Mouse (Mus musculus): ENCODE measurements around the gene Pnmal2. TPM values are rescaled to one million over a fixed set of nuclear protein-coding genes. Genes with fewer than 3 reads are reported as not detected.

The Pnmal2 gene
- polyA plus RNA-seq (2015; fragmentation: Nextera tagmentation; extraction: Ambion mirVana), result 0.06 and 0.09 TPM in 2 replicates

GRCm38 (mm10) chr7:16944061-16944807 is at the start of gene Pnmal2:
TSS of gene Pnmal2 (plus strand) at chr7:16944682.
- peak; percentile 68 for ATAC-seq
- TF ChIP-seq EP300 (IDR thresholded peaks at IDR 0.05; ENCODE audit: low read depth) (no peak), CTCF (IDR thresholded peaks at IDR 0.05; ENCODE audit: low read depth) (no peak)
- H3K27me3 ChIP-seq (ENCODE audit: insufficient read depth, low read length), result peaks cover 56% of the 10 kb centered on the region
- DNase-seq, result peak; percentile 63
- H3K27ac ChIP-seq (ENCODE audit: low read depth), result no peak within 1 kb of the TSS
- H3K9ac ChIP-seq (replicated peaks), result no peak within 1 kb of the TSS; the same call in 1 of the 2 replicates
- H3K4me3 ChIP-seq (ENCODE audit: low read depth, low read length), result peak within 1 kb of the TSS; percentile 47
- H3K4me2 ChIP-seq (ENCODE audit: low read depth, low read length), result peak within 1 kb of the TSS; percentile 74
- no peaks in the 10 kb centered on the region for H3K36me3 ChIP-seq (replicated peaks; ENCODE audit: insufficient read depth, low read length)
- no peaks in the 10 kb centered on the region for H3K9me3 ChIP-seq (ENCODE audit: low read length)
- WGBS (ENCODE audit: insufficient replicate concordance), result 22% methylated on average over 33 of the region's 36 CpGs
- peaks cover 14% of the 10 kb centered on the region for H3K4me1 ChIP-seq (ENCODE audit: insufficient read depth)

GRCm38 (mm10) chr7:16895000-16895399 is 49.5 kb upstream of the Pnmal2 start:
- Histone ChIP-seq H3K4me3 (ENCODE audit: low read depth, low read length) (no peak overlapping the region), H3K9ac (replicated peaks) (no peak overlapping the region), H3K4me1 (ENCODE audit: insufficient read depth) (peaks cover 10% of the 10 kb centered on the region), H3K9me3 (ENCODE audit: low read length) (no peaks in the 10 kb centered on the region), H3K27me3 (ENCODE audit: insufficient read depth, low read length) (peaks cover 41% of the 10 kb centered on the region), H3K27ac (ENCODE audit: low read depth) (no peak overlapping the region), H3K4me2 (ENCODE audit: low read depth, low read length) (peak overlapping the region; percentile 58), H3K36me3 (replicated peaks; ENCODE audit: insufficient read depth, low read length) (no peaks in the 10 kb centered on the region)
- ATAC-seq, result peak; percentile 34
- WGBS (ENCODE audit: insufficient replicate concordance), result under 1% methylated on average over 24 of the region's 24 CpGs
- TF ChIP-seq CTCF (IDR thresholded peaks at IDR 0.05; ENCODE audit: low read depth), result peak; percentile 92
- TF ChIP-seq EP300 (IDR thresholded peaks at IDR 0.05; ENCODE audit: low read depth), result no peak
- DNase-seq, result peak; percentile 81

- Histone ChIP-seq H3K4me2 (ENCODE audit: low read depth, low read length) (peak overlapping the region; percentile 58), H3K9me3 (ENCODE audit: low read length) (no peaks in the 10 kb centered on the region), H3K9ac (replicated peaks) (no peak overlapping the region), H3K4me1 (ENCODE audit: insufficient read depth) (peaks cover 10% of the 10 kb centered on the region), H3K4me3 (ENCODE audit: low read depth, low read length) (no peak overlapping the region), H3K36me3 (replicated peaks; ENCODE audit: insufficient read depth, low read length) (no peaks in the 10 kb centered on the region), H3K27ac (ENCODE audit: low read depth) (no peak overlapping the region), H3K27me3 (ENCODE audit: insufficient read depth, low read length) (peaks cover 36% of the 10 kb centered on the region)
- ATAC-seq, result no peak
- TF ChIP-seq EP300 (IDR thresholded peaks at IDR 0.05; ENCODE audit: low read depth) (no peak), CTCF (IDR thresholded peaks at IDR 0.05; ENCODE audit: low read depth) (no peak)
- WGBS (ENCODE audit: insufficient replicate concordance), result 38% methylated on average over 10 of the region's 10 CpGs
- no peak for DNase-seq
Measured at GRCm38 (mm10) chr7:16895511-16895910, 49.0 kb upstream of the Pnmal2 start.

GRCm38 (mm10) chr7:16900526-16900925 is 44.0 kb upstream of the Pnmal2 start:
- DNase-seq, result no peak

GRCm38 (mm10) chr7:16903439-16903955 is 41.0 kb upstream of the Pnmal2 start:
- DNase-seq (no peak), ATAC-seq (no peak)
- H3K4me3 ChIP-seq (ENCODE audit: low read depth, low read length), result no peak overlapping the region
- no peaks in the 10 kb centered on the region for H3K9me3 ChIP-seq (ENCODE audit: low read length)
- TF ChIP-seq EP300 (IDR thresholded peaks at IDR 0.05; ENCODE audit: low read depth) (no peak), CTCF (IDR thresholded peaks at IDR 0.05; ENCODE audit: low read depth) (no peak)
- no peaks in the 10 kb centered on the region for H3K36me3 ChIP-seq (replicated peaks; ENCODE audit: insufficient read depth, low read length)
- peaks cover 2% of the 10 kb centered on the region; the same call in 1 of the 2 replicates for H3K4me1 ChIP-seq (ENCODE audit: insufficient read depth)
- H3K9ac ChIP-seq (replicated peaks), result no peak overlapping the region
- H3K27me3 ChIP-seq (ENCODE audit: insufficient read depth, low read length), result no peaks in the 10 kb centered on the region
- H3K4me2 ChIP-seq (ENCODE audit: low read depth, low read length), result no peak overlapping the region
- 32% methylated on average over 2 of the region's 2 CpGs for WGBS (ENCODE audit: insufficient replicate concordance)
- H3K27ac ChIP-seq (ENCODE audit: low read depth), result no peak overlapping the region

More at GRCm38 (mm10) chr7:16900526-16900925, 44.0 kb upstream of the Pnmal2 start:
- no peak overlapping the region for H3K9ac ChIP-seq (replicated peaks)
- H3K4me3 ChIP-seq (ENCODE audit: low read depth, low read length), result no peak overlapping the region
- H3K4me1 ChIP-seq (ENCODE audit: insufficient read depth), result 0 out of 2 replicates have a peak, but pooled peaks cover 2% of the 10 kb centered on the region
- H3K36me3 ChIP-seq (replicated peaks; ENCODE audit: insufficient read depth, low read length), result no peaks in the 10 kb centered on the region
- no peak for TF ChIP-seq EP300 (IDR thresholded peaks at IDR 0.05; ENCODE audit: low read depth)
- no peak for TF ChIP-seq CTCF (IDR thresholded peaks at IDR 0.05; ENCODE audit: low read depth)
- H3K27me3 ChIP-seq (ENCODE audit: insufficient read depth, low read length), result no peaks in the 10 kb centered on the region; the same call in 1 of the 2 replicates
- no peak overlapping the region for H3K27ac ChIP-seq (ENCODE audit: low read depth)
- no peak for ATAC-seq
- no peaks in the 10 kb centered on the region for H3K9me3 ChIP-seq (ENCODE audit: low read length)
- no peak overlapping the region for H3K4me2 ChIP-seq (ENCODE audit: low read depth, low read length)
- 46% methylated on average over 5 of the region's 5 CpGs for WGBS (ENCODE audit: insufficient replicate concordance)

GRCm38 (mm10) chr7:16904120-16904675 is 40.3 kb upstream of the Pnmal2 start:
- H3K4me1 ChIP-seq (ENCODE audit: insufficient read depth), result peaks cover 8% of the 10 kb centered on the region; the same call in 1 of the 2 replicates
- WGBS (ENCODE audit: insufficient replicate concordance), result 32% methylated on average over 6 of the region's 10 CpGs
- no peak overlapping the region for H3K9ac ChIP-seq (replicated peaks)

More at GRCm38 (mm10) chr7:16904120-16904675, 40.3 kb upstream of the Pnmal2 start:
- Histone ChIP-seq H3K36me3 (replicated peaks; ENCODE audit: insufficient read depth, low read length) (no peaks in the 10 kb centered on the region), H3K4me3 (ENCODE audit: low read depth, low read length) (no peak overlapping the region), H3K27me3 (ENCODE audit: insufficient read depth, low read length) (no peaks in the 10 kb centered on the region), H3K9me3 (ENCODE audit: low read length) (no peaks in the 10 kb centered on the region), H3K4me2 (ENCODE audit: low read depth, low read length) (no peak overlapping the region), H3K27ac (ENCODE audit: low read depth) (no peak overlapping the region)
- no peak for TF ChIP-seq EP300 (IDR thresholded peaks at IDR 0.05; ENCODE audit: low read depth)
- TF ChIP-seq CTCF (IDR thresholded peaks at IDR 0.05; ENCODE audit: low read depth), result no peak
- ATAC-seq (0 out of 2 replicates have a peak, but pooled peaks have one; percentile 24), DNase-seq (no peak)
